Mouse (Mus musculus) liver, adult 2 months (tissue): ENCODE data around the gene Nanos2. TPM values are rescaled to one million over a fixed set of nuclear protein-coding genes. Genes with fewer than 3 reads are reported as not detected.

Source experiments
- DNase-seq: peaks from one replicate; pipeline ENCODE4 v3.0.0-alpha.2; 2011; ENCODE audit warnings: low read depth, low spot score; ENCODE audit errors: extremely low read depth
- H3K27ac ChIP-seq: fragments of 200-500 bp; replicated peaks from 2 replicates; pipeline ENCODE4 v1.5.1; 2012; ENCODE audit warnings: low read depth, mild to moderate bottlenecking, control low read depth, inconsistent platforms, low read length; ENCODE audit not compliant: insufficient read depth
- H3K27me3 ChIP-seq: fragments of 200-500 bp; 2 replicates; pipeline ENCODE4 v1.6.1; 2012; ENCODE audit warnings: mild to moderate bottlenecking, moderate library complexity, low read length, inconsistent platforms; ENCODE audit not compliant: control insufficient read depth, insufficient read depth
- H3K36me3 ChIP-seq: fragments of 200-500 bp; 2 replicates; pipeline ENCODE4 v1.6.1; 2012; ENCODE audit warnings: low read length, inconsistent platforms; ENCODE audit not compliant: control insufficient read depth, insufficient read depth
- H3K4me1 ChIP-seq: fragments of 200-500 bp; 2 replicates; pipeline ENCODE4 v1.6.1; 2011; ENCODE audit warnings: low read length; ENCODE audit not compliant: control insufficient read depth, insufficient read depth
- H3K4me3 ChIP-seq: fragments of 200-500 bp; 2 replicates; pipeline ENCODE4 v1.5.1; 2011; ENCODE audit warnings: low read depth, mild to moderate bottlenecking, control low read depth, low read length, moderate library complexity; ENCODE audit not compliant: insufficient read depth
- H3K79me2 ChIP-seq: fragments of 200-500 bp; 2 replicates; pipeline ENCODE4 v1.6.1; 2012; ENCODE audit warnings: inconsistent platforms, mild to moderate bottlenecking, low read length, moderate library complexity; ENCODE audit not compliant: control insufficient read depth, insufficient read depth
- H3K9ac ChIP-seq: fragments of 200-500 bp; 2 replicates; pipeline ENCODE4 v1.6.1; 2012; ENCODE audit warnings: low read depth, mild to moderate bottlenecking, control low read depth, inconsistent platforms, low read length
- CTCF ChIP-seq: fragments of 200-500 bp; IDR thresholded peaks from 2 replicates; pipeline ENCODE4 v1.5.1; 2011; ENCODE audit warnings: low read depth, low read length, control low read depth
- POLR2A ChIP-seq: fragments of 200-500 bp; IDR thresholded peaks from 2 replicates; pipeline ENCODE4 v1.6.1; 2011; ENCODE audit warnings: low read length, control low read depth; ENCODE audit not compliant: insufficient read depth; ENCODE audit errors: extremely low read depth
- WGBS: fragments of 180-500 bp; shearing (Covaris S2); methylation state at CpG from one replicate; pipeline ENCODE4 v1.1.7; 2018; 5-methylcytosine and 5-hydroxymethylcytosine counted together
- polyA plus RNA-seq: library from polyadenylated mRNA; depleted of rRNA; stranded (reverse); fragments of >200 nt; gene quantifications from 2 replicates; pipeline ENCODE4 v1.2.3, GENCODE M21; 2012
- total RNA-seq: library from RNA; depleted of rRNA; stranded (reverse); fragments of >200 nt; gene quantifications from 2 replicates; pipeline ENCODE4 v1.2.3, GENCODE M21; 2014

Gene Nanos2
- total and polyA plus RNA-seq, 2 experiments: not detected

- peak overlapping the region; percentile 3; the same call in 1 of the 2 replicates for H3K27ac ChIP-seq
- DNase-seq: no peak
- TF ChIP-seq POLR2A (no peak), CTCF (no peak)
- H3K27me3 ChIP-seq: no peaks in the 10 kb centered on the region
- no peak overlapping the region for H3K9ac ChIP-seq
- H3K4me3 ChIP-seq: no peak overlapping the region
- H3K36me3 ChIP-seq: no peaks in the 10 kb centered on the region
- peaks cover 16% of the 10 kb centered on the region for H3K4me1 ChIP-seq
- H3K79me2 ChIP-seq: peaks cover 18% of the 10 kb centered on the region
- WGBS: 73% methylated on average over 3 of the region's 3 CpGs
Observed at GRCm38 (mm10) chr7:19001807-19002085, 14.5 kb downstream of the Nanos2 start.

- peaks cover 18% of the 10 kb centered on the region for H3K79me2 ChIP-seq
- no peak overlapping the region for H3K27ac ChIP-seq
- peaks cover 17% of the 10 kb centered on the region for H3K4me1 ChIP-seq
- H3K36me3 ChIP-seq: no peaks in the 10 kb centered on the region
- peak overlapping the region; percentile 85 for H3K9ac ChIP-seq
- TF ChIP-seq POLR2A (no peak), CTCF (no peak)
- H3K27me3 ChIP-seq: no peaks in the 10 kb centered on the region
- no peak for DNase-seq
- peak overlapping the region; percentile 44; the same call in 1 of the 2 replicates for H3K4me3 ChIP-seq
- 7% methylated on average over 4 of the region's 4 CpGs for WGBS
Observed at GRCm38 (mm10) chr7:19002115-19002514, 14.9 kb downstream of the Nanos2 start.

GRCm38 (mm10) chr7:19002848-19003498, 15.8 kb downstream of the Nanos2 start:
- peaks cover 24% of the 10 kb centered on the region for H3K4me1 ChIP-seq
- DNase-seq: peak; percentile 93
- peak overlapping the region; percentile 44 for H3K4me3 ChIP-seq
- WGBS: 1% methylated on average over 17 of the region's 17 CpGs
- peaks cover 18% of the 10 kb centered on the region for H3K79me2 ChIP-seq
- no peaks in the 10 kb centered on the region for H3K27me3 ChIP-seq
- H3K27ac ChIP-seq: peak overlapping the region; percentile 74
- no peaks in the 10 kb centered on the region for H3K36me3 ChIP-seq
- no peak for TF ChIP-seq POLR2A
- TF ChIP-seq CTCF: no peak
- H3K9ac ChIP-seq: peak overlapping the region; percentile 85

GRCm38 (mm10) chr7:19003902-19004630, 16.9 kb downstream of the Nanos2 start, which contains the start of gene Irf2bp1:
Gene Irf2bp1 (plus strand): TSS chr7:19004044.
- Histone ChIP-seq H3K27ac (peak within 1 kb of the TSS; percentile 89), H3K4me1 (peaks cover 33% of the 10 kb centered on the region), H3K36me3 (no peaks in the 10 kb centered on the region), H3K79me2 (peaks cover 18% of the 10 kb centered on the region), H3K27me3 (no peaks in the 10 kb centered on the region), H3K4me3 (peak within 1 kb of the TSS; percentile 71), H3K9ac (peak within 1 kb of the TSS; percentile 93)
- TF ChIP-seq POLR2A (peak; percentile 82), CTCF (no peak)
- peak; percentile 84 for DNase-seq
- WGBS: under 1% methylated on average over 87 of the region's 90 CpGs

GRCm38 (mm10) chr7:19004631-19005079, 17.5 kb downstream of the Nanos2 start:
- Histone ChIP-seq H3K4me1 (peaks cover 36% of the 10 kb centered on the region), H3K36me3 (no peaks in the 10 kb centered on the region), H3K79me2 (peaks cover 18% of the 10 kb centered on the region), H3K9ac (peak overlapping the region; percentile 93), H3K4me3 (peak overlapping the region; percentile 71), H3K27me3 (no peaks in the 10 kb centered on the region), H3K27ac (peak overlapping the region; percentile 53)
- WGBS: 7% methylated on average over 34 of the region's 34 CpGs
- TF ChIP-seq CTCF (no peak), POLR2A (no peak)
- DNase-seq: no peak
